Mouse (Mus musculus) forebrain, embryonic 14.5 days (tissue): ENCODE data around the gene Med24. TPM values are rescaled to one million over a fixed set of nuclear protein-coding genes. Genes with fewer than 3 reads are reported as not detected.

Source experiments
- ATAC-seq: fragments of 200-750 bp; cut with Nextera tagmentation; 2 replicates; pipeline ENCODE4 v1.8.0; 2017; ENCODE audit warnings: mild to moderate bottlenecking, moderate library complexity
- DNase-seq: peaks from one replicate; pipeline ENCODE4 v3.0.0-alpha.2; 2015; ENCODE audit warnings: low spot score
- H3K27ac ChIP-seq: fragments of 300-500 bp; sonication (generic); 2 replicates; pipeline ENCODE4 v1.5.1; 2014; ENCODE audit warnings: low read depth, mild to moderate bottlenecking, control low read depth, low read length, moderate library complexity
- H3K27me3 ChIP-seq: fragments of 300-500 bp; sonication (generic); replicated peaks from 2 replicates; pipeline ENCODE4 v1.6.1; 2014; ENCODE audit warnings: low read length, control low read depth, mixed read lengths; ENCODE audit not compliant: control insufficient read depth, insufficient read depth
- H3K36me3 ChIP-seq: fragments of 300-500 bp; sonication (generic); 2 replicates; pipeline ENCODE4 v1.6.1; 2014; ENCODE audit warnings: low read length, control low read depth; ENCODE audit not compliant: control insufficient read depth, insufficient read depth
- H3K4me1 ChIP-seq: fragments of 300-500 bp; sonication (generic); 2 replicates; pipeline ENCODE4 v1.6.1; 2014; ENCODE audit warnings: antibody characterized with exemption, low read length, control low read depth; ENCODE audit not compliant: control insufficient read depth, insufficient read depth
- H3K4me2 ChIP-seq: fragments of 300-500 bp; sonication (generic); 2 replicates; pipeline ENCODE4 v1.6.1; 2014; ENCODE audit warnings: mild to moderate bottlenecking, control low read depth, low read length
- H3K4me3 ChIP-seq: fragments of 300-500 bp; sonication (generic); 2 replicates; pipeline ENCODE4 v1.5.1; 2014; ENCODE audit warnings: low read depth, low read length, control low read depth
- H3K9ac ChIP-seq: fragments of 300-500 bp; sonication (generic); 2 replicates; pipeline ENCODE4 v1.6.1; 2014; ENCODE audit warnings: mild to moderate bottlenecking, low read length, control low read depth, moderate library complexity
- H3K9me3 ChIP-seq: fragments of 300-500 bp; sonication (generic); replicated peaks from 2 replicates; pipeline ENCODE4 v1.6.1; 2016; ENCODE audit warnings: low read length, control low read depth, mixed read lengths; ENCODE audit not compliant: control insufficient read depth
- WGBS: fragments of 180-500 bp; shearing (Covaris S2); extraction: QIAGEN DNeasy Blood & Tissue Kit; methylation state at CpG from one replicate; pipeline ENCODE4 v1.1.7; 2014; 5-methylcytosine and 5-hydroxymethylcytosine counted together
- polyA plus RNA-seq: library from polyadenylated mRNA; unstranded; fragments of >200 nt; fragmentation: Nextera tagmentation; extraction: Ambion mirVana; gene quantifications from 2 replicates; pipeline ENCODE4 v1.2.1, GENCODE M21; 2014

Gene Med24
- polyA plus RNA-seq, 1 experiment from 2014 or later = 76.0 TPM

DNA sequence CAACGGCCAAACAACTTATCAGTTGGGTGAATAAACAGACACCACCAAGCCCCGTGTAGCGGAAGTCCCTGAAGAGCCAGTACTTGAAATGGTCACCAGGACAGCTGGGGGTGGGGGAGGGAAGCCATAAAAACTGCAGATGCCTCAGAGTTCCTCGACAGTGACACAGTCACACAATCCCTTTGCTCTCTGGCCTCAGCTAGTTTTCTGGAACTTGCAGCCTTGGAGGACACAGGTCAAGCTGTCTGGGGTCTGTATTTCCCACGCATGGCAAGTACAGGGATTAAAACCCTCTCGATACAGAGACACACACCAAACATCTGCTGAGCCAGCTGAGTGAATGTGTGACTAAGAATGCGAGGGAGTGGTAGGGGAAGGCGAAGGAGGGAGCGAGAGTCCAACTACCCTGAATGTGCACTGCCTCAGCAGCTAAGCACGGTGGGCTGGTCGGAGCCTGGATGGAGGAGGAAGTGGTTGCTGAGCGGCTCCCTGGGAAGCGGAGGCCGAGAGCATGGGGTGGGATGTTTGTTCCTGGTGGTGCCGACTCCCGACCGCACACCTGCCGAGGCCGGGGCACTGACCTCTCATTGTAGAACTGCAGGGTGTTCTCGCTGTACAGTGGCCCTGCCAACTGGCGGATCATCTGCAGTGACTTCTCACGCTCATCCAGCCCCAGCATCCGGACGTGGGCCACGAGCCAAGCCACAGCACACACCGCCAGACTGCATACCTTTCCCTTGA is 20.1 kb downstream of the Med24 start:
- Histone ChIP-seq H3K27ac (no peak overlapping the region), H3K9me3 (no peaks in the 10 kb centered on the region), H3K9ac (no peak overlapping the region), H3K4me3 (no peak overlapping the region), H3K4me1 (no peaks in the 10 kb centered on the region), H3K27me3 (no peaks in the 10 kb centered on the region), H3K36me3 (peaks cover 94% of the 10 kb centered on the region), H3K4me2 (no peak overlapping the region)
- DNase-seq (no peak), ATAC-seq (no peak)
- WGBS = 91% methylated on average over 26 of the region's 26 CpGs

GRCm38 (mm10) chr11:98708282-98708956 is 20.8 kb downstream of the Med24 start:
- H3K4me3 ChIP-seq = no peak overlapping the region
- H3K36me3 ChIP-seq = peaks cover 87% of the 10 kb centered on the region
- WGBS = 94% methylated on average over 19 of the region's 19 CpGs

GRCm38 (mm10) chr11:98707401-98708281 is 21.6 kb downstream of the Med24 start:
- H3K36me3 ChIP-seq = peaks cover 79% of the 10 kb centered on the region
- no peaks in the 10 kb centered on the region for H3K9me3 ChIP-seq
- H3K27ac ChIP-seq = no peak overlapping the region
- no peak overlapping the region for H3K9ac ChIP-seq
- DNase-seq (no peak), ATAC-seq (no peak)
- no peak overlapping the region for H3K4me2 ChIP-seq
- no peaks in the 10 kb centered on the region for H3K27me3 ChIP-seq
- H3K4me1 ChIP-seq = no peaks in the 10 kb centered on the region
- no peak overlapping the region for H3K4me3 ChIP-seq
- 84% methylated on average over 22 of the region's 22 CpGs for WGBS

More at GRCm38 (mm10) chr11:98708282-98708956, 20.8 kb downstream of the Med24 start:
- DNase-seq = no peak
- Histone ChIP-seq H3K27me3 (no peaks in the 10 kb centered on the region), H3K4me1 (no peaks in the 10 kb centered on the region), H3K4me2 (no peak overlapping the region), H3K9me3 (no peaks in the 10 kb centered on the region), H3K27ac (no peak overlapping the region; the same call in 1 of the 2 replicates), H3K9ac (no peak overlapping the region)
- no peak for ATAC-seq

DNA sequence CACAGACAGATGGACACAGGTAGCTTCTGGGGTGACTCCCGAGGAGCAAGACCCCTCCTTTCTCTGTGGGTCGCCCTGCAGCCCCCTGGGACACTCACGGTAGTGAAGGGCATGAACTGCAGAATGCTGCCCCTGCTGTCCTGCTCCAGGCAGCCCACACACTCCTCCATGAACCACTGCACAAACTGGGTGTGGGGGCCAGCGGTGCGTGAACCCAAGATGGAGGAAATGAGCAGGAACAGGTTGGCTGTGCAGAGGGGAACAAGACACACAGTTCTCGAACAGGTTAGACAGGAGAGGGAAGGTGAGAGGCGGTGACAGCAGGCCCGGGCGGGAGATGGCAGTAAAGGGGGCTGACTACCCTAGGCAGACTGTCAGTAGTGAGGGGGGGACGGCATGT is 24.2 kb downstream of the Med24 start:
- Histone ChIP-seq H3K4me3 (no peak overlapping the region), H3K4me1 (no peaks in the 10 kb centered on the region), H3K9me3 (no peaks in the 10 kb centered on the region), H3K27ac (no peak overlapping the region), H3K36me3 (peaks cover 58% of the 10 kb centered on the region), H3K4me2 (no peak overlapping the region), H3K9ac (no peak overlapping the region), H3K27me3 (no peaks in the 10 kb centered on the region)
- DNase-seq (no peak), ATAC-seq (no peak)
- WGBS = 89% methylated on average over 10 of the region's 10 CpGs

GRCm38 (mm10) chr11:98702323-98702722 is 26.9 kb downstream of the Med24 start:
- WGBS = 71% methylated on average over 5 of the region's 5 CpGs
- H3K27ac ChIP-seq = no peak overlapping the region
- DNase-seq = no peak

GRCm38 (mm10) chr11:98701213-98701670 is 28.0 kb downstream of the Med24 start, which contains the start of gene Csf3:
TSS of gene Csf3 (plus strand) at chr11:98701263.
- 39% methylated on average over 10 of the region's 10 CpGs for WGBS
- Histone ChIP-seq H3K4me3 (no peak within 1 kb of the TSS), H3K4me2 (no peak within 1 kb of the TSS), H3K27ac (no peak within 1 kb of the TSS), H3K9me3 (no peaks in the 10 kb centered on the region), H3K36me3 (peaks cover 20% of the 10 kb centered on the region), H3K9ac (no peak within 1 kb of the TSS; the same call in 1 of the 2 replicates), H3K27me3 (no peaks in the 10 kb centered on the region), H3K4me1 (no peaks in the 10 kb centered on the region)
- DNase-seq (no peak), ATAC-seq (no peak)

More at GRCm38 (mm10) chr11:98702323-98702722, 26.9 kb downstream of the Med24 start:
- Histone ChIP-seq H3K4me2 (no peak overlapping the region), H3K9ac (no peak overlapping the region), H3K9me3 (no peaks in the 10 kb centered on the region), H3K27me3 (no peaks in the 10 kb centered on the region), H3K36me3 (peaks cover 31% of the 10 kb centered on the region), H3K4me3 (no peak overlapping the region), H3K4me1 (no peaks in the 10 kb centered on the region)
- no peak for ATAC-seq

GRCm38 (mm10) chr11:98699911-98700310 is 29.3 kb downstream of the Med24 start:
- Histone ChIP-seq H3K4me3 (no peak overlapping the region), H3K27me3 (no peaks in the 10 kb centered on the region), H3K9me3 (no peaks in the 10 kb centered on the region), H3K36me3 (peaks cover 20% of the 10 kb centered on the region), H3K4me1 (no peaks in the 10 kb centered on the region), H3K9ac (no peak overlapping the region), H3K4me2 (no peak overlapping the region), H3K27ac (no peak overlapping the region)
- WGBS = 44% methylated on average over 4 of the region's 4 CpGs
- DNase-seq (peak; percentile 74), ATAC-seq (peak; percentile 67; the same call in 1 of the 2 replicates)

DNA sequence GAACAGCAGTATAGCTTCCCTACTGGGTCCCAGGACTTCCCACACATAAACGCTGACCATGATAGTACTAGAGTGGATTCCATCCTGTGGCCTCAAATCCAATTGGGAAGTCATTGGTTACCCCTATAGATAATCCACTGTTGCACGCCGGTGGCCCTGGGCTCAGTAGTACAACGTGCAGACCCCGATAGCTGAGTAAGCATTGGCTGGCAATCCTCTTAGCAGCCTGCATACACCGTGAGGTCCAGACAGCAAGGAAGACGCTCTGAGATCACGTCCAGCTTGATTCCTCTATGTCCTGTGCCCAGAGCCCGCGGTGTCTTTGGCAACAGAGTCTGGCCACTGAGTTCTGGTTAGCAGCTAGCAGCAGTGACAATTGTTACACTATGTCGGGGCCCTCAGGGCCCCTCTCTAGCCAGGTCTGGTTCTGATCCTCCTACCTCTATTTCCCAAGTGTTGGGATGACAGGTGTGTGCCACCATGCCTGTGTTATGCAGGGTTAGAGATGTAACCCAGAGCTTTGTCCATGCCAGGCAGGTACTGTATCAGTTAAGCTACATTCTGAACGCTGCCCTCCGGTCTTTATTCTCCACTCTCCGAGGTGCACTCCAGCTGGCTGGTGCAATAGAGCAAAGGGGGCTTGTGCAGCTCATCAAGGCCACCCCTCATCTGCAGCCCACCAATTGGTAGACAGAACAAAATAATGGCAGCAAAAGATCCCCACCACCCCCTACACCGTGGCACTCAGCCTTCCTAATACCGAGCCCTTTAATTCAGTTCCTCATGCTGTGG is 30.2 kb downstream of the Med24 start:
- H3K4me2 ChIP-seq = no peak overlapping the region
- no peaks in the 10 kb centered on the region for H3K27me3 ChIP-seq
- H3K27ac ChIP-seq = no peak overlapping the region
- ATAC-seq = no peak
- H3K36me3 ChIP-seq = peaks cover 21% of the 10 kb centered on the region
- no peak for DNase-seq
- no peaks in the 10 kb centered on the region for H3K9me3 ChIP-seq
- WGBS = 84% methylated on average over 16 of the region's 16 CpGs
- no peaks in the 10 kb centered on the region for H3K4me1 ChIP-seq
- no peak overlapping the region for H3K4me3 ChIP-seq
- H3K9ac ChIP-seq = no peak overlapping the region
